Mouse (Mus musculus): Measurements from ENCODE around the gene Coro1c. TPM values are rescaled to one million over a fixed set of nuclear protein-coding genes. Genes with fewer than 3 reads are reported as not detected.

The Coro1c gene
- polyA plus RNA-seq (2017; shearing (Covaris generic)), result 10 to 100 TPM; 43.2 to 59.6 TPM

- ATAC-seq, result peak; percentile 76
Observed at GRCm38 (mm10) chr5:113908592-113909441, at the start of gene Coro1c. Gene Coro1c, minus strand, starts transcription at chr5:113908758.

GRCm38 (mm10) chr5:113956510-113956909, 48.0 kb upstream of the Coro1c start:
- peak; percentile 74 for ATAC-seq

GRCm38 (mm10) chr5:113955691-113956090, 47.1 kb upstream of the Coro1c start:
- no peak for ATAC-seq

GRCm38 (mm10) chr5:113955281-113955680, 46.7 kb upstream of the Coro1c start:
- no peak for ATAC-seq

GRCm38 (mm10) chr5:113954421-113954820, 45.9 kb upstream of the Coro1c start:
- peak; percentile 76 for ATAC-seq

- ATAC-seq, result no peak
Observed at GRCm38 (mm10) chr5:113952519-113952918, 44.0 kb upstream of the Coro1c start.

GRCm38 (mm10) chr5:113951693-113952071, 43.1 kb upstream of the Coro1c start:
- ATAC-seq, result no peak

GRCm38 (mm10) chr5:113950786-113951692, 42.5 kb upstream of the Coro1c start:
- ATAC-seq, result no peak

- ATAC-seq, result no peak
Observed at GRCm38 (mm10) chr5:113950133-113950532, 41.6 kb upstream of the Coro1c start.

- no peak for ATAC-seq
Observed at GRCm38 (mm10) chr5:113947280-113947679, 38.7 kb upstream of the Coro1c start.

- no peak for ATAC-seq
Observed at GRCm38 (mm10) chr5:113945126-113945525, 36.6 kb upstream of the Coro1c start.

GRCm38 (mm10) chr5:113943328-113943727, 34.8 kb upstream of the Coro1c start:
- no peak for ATAC-seq

GRCm38 (mm10) chr5:113942580-113942979, 34.0 kb upstream of the Coro1c start:
- no peak for ATAC-seq

GRCm38 (mm10) chr5:113939263-113939900, 30.8 kb upstream of the Coro1c start:
- ATAC-seq, result no peak

GRCm38 (mm10) chr5:113937650-113938049, 29.1 kb upstream of the Coro1c start:
- no peak for ATAC-seq

- ATAC-seq, result no peak
Observed at GRCm38 (mm10) chr5:113933889-113934288, 25.3 kb upstream of the Coro1c start.

GRCm38 (mm10) chr5:113933480-113933879, 24.9 kb upstream of the Coro1c start:
- no peak for ATAC-seq

GRCm38 (mm10) chr5:113932310-113932709, 23.8 kb upstream of the Coro1c start:
- ATAC-seq, result no peak

GRCm38 (mm10) chr5:113930648-113931609, 22.4 kb upstream of the Coro1c start:
- ATAC-seq, result peak; percentile 34

GRCm38 (mm10) chr5:113929950-113930647, 21.5 kb upstream of the Coro1c start:
- no peak for ATAC-seq

- no peak for ATAC-seq
Observed at GRCm38 (mm10) chr5:113929526-113929925, 21.0 kb upstream of the Coro1c start.

Measured in CD4-positive, CD25-positive, alpha-beta regulatory T cell, adult 4 months (primary cell).